Mouse (Mus musculus) stomach, postnatal 0 days (tissue): ENCODE data around the gene 4930432K21Rik.

Source experiments
- CTCF ChIP-seq: IDR thresholded peaks from 2 replicates; pipeline ENCODE4 v1.5.1; 2016; ENCODE audit warnings: antibody characterized with exemption, low read depth, mild to moderate bottlenecking, moderate library complexity
- EP300 ChIP-seq: optimal IDR thresholded peaks from 2 replicates; pipeline ENCODE3; 2016; ENCODE audit warnings: antibody characterized with exemption

DNA sequence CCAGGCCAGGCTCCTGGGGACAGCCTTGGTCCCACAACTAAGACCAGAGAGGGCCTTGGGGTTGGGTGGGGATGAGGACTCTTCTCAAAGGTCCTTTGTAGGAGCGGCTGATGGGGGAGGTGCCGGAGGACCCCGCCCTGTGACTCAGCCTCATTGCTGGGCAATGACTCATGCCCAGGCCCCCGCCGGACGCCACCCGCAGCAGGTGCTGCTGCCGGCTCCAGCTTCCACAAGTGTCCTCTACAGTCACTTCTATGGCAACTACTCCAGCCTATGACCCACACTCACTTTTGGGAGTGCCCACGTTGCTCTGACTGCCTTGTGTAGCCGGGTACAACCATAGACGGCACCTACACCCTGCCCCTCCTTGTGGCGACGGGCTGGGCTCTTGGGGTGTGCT, 44.2 kb downstream of the 4930432K21Rik start:
- TF ChIP-seq CTCF (peak; percentile 25; the same call in 1 of the 2 replicates), EP300 (peak; percentile 94)
